Mouse (Mus musculus) left cerebral cortex, adult 18-20 months (tissue): Measurements from ENCODE around the gene Frs2. TPM values are rescaled to one million over a fixed set of nuclear protein-coding genes. Genes with fewer than 3 reads are reported as not detected.
A peak's percentile ranks its signal among the peaks of the same experiment; 100 is the strongest.

Source experiments
- DNase-seq, 2 experiments: peaks; one replicate each; pipeline ENCODE4 v3.0.0; 2021 to 2022; ENCODE audit warnings: low spot score in 2 of 2, mixed read lengths in 1 of 2
- long read RNA-seq, 2 experiments: library from polyadenylated mRNA; stranded (forward); transcript quantifications; one replicate each; pipeline ENCODE4 v2.0.0; 2021
- total RNA-seq, 2 experiments: library from RNA; stranded (reverse); gene quantifications; 2 replicates each; pipeline ENCODE4 v1.2.3; 2021

The Frs2 gene
- 10 to 100 TPM; 34.9 to 36.5 TPM for total RNA-seq
- long read RNA-seq, experiment 1, full-length matches to known transcripts = 13 of 34 reads
- long read RNA-seq, experiment 1, partial matches to known transcripts = 1 of 34 reads
- long read RNA-seq, experiment 1, other reads (novel, unspliced or antisense) = 20 of 34 reads
- long read RNA-seq, experiment 2, full-length matches to known transcripts = 5 of 11 reads
- long read RNA-seq, experiment 2, partial matches to known transcripts = 0 of 11 reads
- long read RNA-seq, experiment 2, other reads (novel, unspliced or antisense) = 6 of 11 reads

GRCm38 (mm10) chr10:117148361-117149003 is at the start of gene Frs2:
TSS of gene Frs2 (minus strand) at chr10:117148534.
- peak; percentile 93 to 95 for DNase-seq

- no peak for DNase-seq
These were observed 48.4 kb upstream of the Frs2 start for GRCm38 (mm10) chr10:117196696-117197095.

GRCm38 (mm10) chr10:117195748-117196147 is 47.4 kb upstream of the Frs2 start:
- DNase-seq = no peak

- DNase-seq = no peak
These were observed 46.7 kb upstream of the Frs2 start for GRCm38 (mm10) chr10:117195005-117195404.

- DNase-seq = no peak
These were observed 45.0 kb upstream of the Frs2 start for GRCm38 (mm10) chr10:117193364-117193763.

- DNase-seq = no peak
These were observed 37.2 kb upstream of the Frs2 start for GRCm38 (mm10) chr10:117185399-117186089.

GRCm38 (mm10) chr10:117181098-117181497 is 32.8 kb upstream of the Frs2 start:
- no peak for DNase-seq

GRCm38 (mm10) chr10:117174645-117175044 is 26.3 kb upstream of the Frs2 start:
- DNase-seq = no peak

GRCm38 (mm10) chr10:117173566-117174438 is 25.5 kb upstream of the Frs2 start:
- DNase-seq = no peak

GRCm38 (mm10) chr10:117173111-117173510 is 24.8 kb upstream of the Frs2 start:
- DNase-seq = no peak

GRCm38 (mm10) chr10:117172069-117172468 is 23.7 kb upstream of the Frs2 start:
- no peak for DNase-seq

GRCm38 (mm10) chr10:117166785-117167425 is 18.6 kb upstream of the Frs2 start:
- DNase-seq = no peak

- no peak for DNase-seq
These were observed 14.3 kb upstream of the Frs2 start for GRCm38 (mm10) chr10:117162662-117163061.

- no peak for DNase-seq
These were observed 11.8 kb upstream of the Frs2 start for GRCm38 (mm10) chr10:117160099-117160498.

GRCm38 (mm10) chr10:117152247-117152646 is 3.9 kb upstream of the Frs2 start:
- no peak for DNase-seq

GRCm38 (mm10) chr10:117151676-117152075 is 3.3 kb upstream of the Frs2 start:
- DNase-seq = no peak

- no peak for DNase-seq
These were observed 2.9 kb upstream of the Frs2 start for GRCm38 (mm10) chr10:117151241-117151640.

- no peak for DNase-seq
These were observed 2.4 kb upstream of the Frs2 start for GRCm38 (mm10) chr10:117150764-117151163.

- no peak for DNase-seq
These were observed 1.7 kb upstream of the Frs2 start for GRCm38 (mm10) chr10:117149942-117150617.

- no peak for DNase-seq
These were observed 907 bp upstream of the Frs2 start for GRCm38 (mm10) chr10:117149241-117149640.
